Mouse (Mus musculus) G1E (cell line): ENCODE results near the gene Phf2.

Source experiments
- CTCF ChIP-seq: IDR thresholded peaks from 2 replicates; pipeline ENCODE4 v1.5.1; 2012; ENCODE audit warnings: low read depth, low read length, inconsistent platforms, mixed read lengths
- GATA1 ChIP-seq: IDR thresholded peaks from 2 replicates; pipeline ENCODE4 v1.6.1; 2012; ENCODE audit warnings: borderline replicate concordance, low read length, inconsistent platforms, mixed read lengths
- POLR2AphosphoS5 ChIP-seq: IDR thresholded peaks from 2 replicates; pipeline ENCODE4 v1.6.1; 2012; ENCODE audit warnings: low read depth, low read length, inconsistent platforms; ENCODE audit not compliant: insufficient replicate concordance

GRCm38 (mm10) chr13:48822288-48822687 is 48.6 kb downstream of the Phf2 start:
- TF ChIP-seq CTCF (no peak), POLR2AphosphoS5 (no peak), GATA1 (no peak)
